9 mouse cellular contexts compared by ENCODE assay signal in genomic region chr3:118428523-118428922, GRCm38 (mm10).
DNase-seq lines count a peak whose midpoint lies in the region; ATAC-seq and TF ChIP-seq lines count a peak whose summit lies in the region.
"Had no signal": no experiment of that assay in that cellular context is flagged by ENCODE, and none has a peak within 500 bp of the region (broad histone marks: within the 10 kb centered on the region; RNA-seq: fewer than 3 reads in every experiment).

No protein-coding gene starts in this region.

- no peak for ATAC-seq in forebrain, embryonic 16.5 days
- ATAC-seq in midbrain, embryonic 14.5 days (ENCODE audit: low FRiP score, low TSS enrichment): no peak
- no peak for ATAC-seq in midbrain, embryonic 13.5 days
- ATAC-seq in liver, embryonic 14.5 days (ENCODE audit: insufficient read depth): no peak
- ATAC-seq in erythroblast, adult 5-6 weeks (replicated peaks; ENCODE audit: low FRiP score, poor library complexity, severe bottlenecking): no peak

- peaks cover 32% of the 10 kb centered on the region for H3K4me1 ChIP-seq in forebrain, embryonic 10.5 days
- H3K4me1 ChIP-seq in forebrain, embryonic 16.5 days (replicated peaks; ENCODE audit: control insufficient read depth, insufficient read depth, low read length): peaks cover 11% of the 10 kb centered on the region
- H3K4me1 ChIP-seq in midbrain, embryonic 14.5 days (ENCODE audit: control insufficient read depth, insufficient read depth, low read length): peaks cover 11% of the 10 kb centered on the region; the same call in 1 of the 2 replicates
- H3K4me1 ChIP-seq in midbrain, embryonic 13.5 days (replicated peaks): peaks cover 15% of the 10 kb centered on the region
- H3K4me1 ChIP-seq in liver, embryonic 14.5 days (replicated peaks; ENCODE audit: control insufficient read depth in 2 of 2, insufficient read depth in 2 of 2, low read length in 1 of 2): no peaks in the 10 kb centered on the region

- no peak overlapping the region for H3K9ac ChIP-seq in forebrain, embryonic 16.5 days (replicated peaks; ENCODE audit: low read depth, low read length)
- no peak overlapping the region for H3K9ac ChIP-seq in midbrain, embryonic 14.5 days (replicated peaks; ENCODE audit: low read length)
- H3K9ac ChIP-seq in midbrain, embryonic 13.5 days (replicated peaks): no peak overlapping the region
- no peak overlapping the region for H3K9ac ChIP-seq in liver, embryonic 14.5 days (replicated peaks)
- H3K9ac ChIP-seq: hindbrain, embryonic 15.5 days had no signal

- H3K36me3 ChIP-seq in forebrain, embryonic 10.5 days (replicated peaks): no peaks in the 10 kb centered on the region
- H3K36me3 ChIP-seq in forebrain, embryonic 16.5 days (ENCODE audit: control insufficient read depth, insufficient read depth): no peaks in the 10 kb centered on the region
- H3K36me3 ChIP-seq in midbrain, embryonic 14.5 days (ENCODE audit: control insufficient read depth, insufficient read depth, low read length): no peaks in the 10 kb centered on the region
- H3K36me3 ChIP-seq in midbrain, embryonic 13.5 days: no peaks in the 10 kb centered on the region
- no peaks in the 10 kb centered on the region for H3K36me3 ChIP-seq in liver, embryonic 14.5 days (replicated peaks; ENCODE audit: control insufficient read depth, insufficient read depth, low read depth)
- H3K36me3 ChIP-seq: hindbrain, embryonic 15.5 days had no signal

- WGBS in forebrain, embryonic 10.5 days: 8% methylated on average over 5 of the region's 5 CpGs
- under 1% methylated on average over 5 of the region's 5 CpGs for WGBS in forebrain, embryonic 16.5 days
- WGBS in midbrain, embryonic 14.5 days: 4% methylated on average over 5 of the region's 5 CpGs
- 5% methylated on average over 5 of the region's 5 CpGs for WGBS in midbrain, embryonic 13.5 days
- 1% methylated on average over 5 of the region's 5 CpGs for WGBS in liver, embryonic 14.5 days (ENCODE audit: insufficient replicate concordance)

- no peak overlapping the region for H3K27ac ChIP-seq in forebrain, embryonic 10.5 days
- no peak overlapping the region for H3K27ac ChIP-seq in forebrain, embryonic 16.5 days (ENCODE audit: low read length)
- no peak overlapping the region for H3K27ac ChIP-seq in midbrain, embryonic 14.5 days (replicated peaks; ENCODE audit: low read depth, low read length)
- no peak overlapping the region for H3K27ac ChIP-seq in midbrain, embryonic 13.5 days
- H3K27ac ChIP-seq in liver, embryonic 14.5 days: no peak overlapping the region
- H3K27ac ChIP-seq: hindbrain, embryonic 15.5 days had no signal

- no peak overlapping the region for H3K4me3 ChIP-seq in forebrain, embryonic 10.5 days
- H3K4me3 ChIP-seq in forebrain, embryonic 16.5 days (replicated peaks; ENCODE audit: low read length): no peak overlapping the region
- no peak overlapping the region for H3K4me3 ChIP-seq in midbrain, embryonic 14.5 days (replicated peaks; ENCODE audit: low read depth, low read length)
- no peak overlapping the region for H3K4me3 ChIP-seq in midbrain, embryonic 13.5 days (replicated peaks)
- H3K4me3 ChIP-seq in liver, embryonic 14.5 days (ENCODE audit: insufficient read depth in 1 of 2, low read depth in 2 of 2, low read length in 2 of 2): no peak overlapping the region
- H3K4me3 ChIP-seq: hindbrain, embryonic 15.5 days had no signal

- H3K9me3 ChIP-seq in forebrain, embryonic 10.5 days: no peaks in the 10 kb centered on the region
- H3K9me3 ChIP-seq in forebrain, embryonic 16.5 days (ENCODE audit: control insufficient read depth, low read length): no peaks in the 10 kb centered on the region
- H3K9me3 ChIP-seq in midbrain, embryonic 14.5 days (ENCODE audit: control insufficient read depth, low read length): no peaks in the 10 kb centered on the region
- no peaks in the 10 kb centered on the region for H3K9me3 ChIP-seq in midbrain, embryonic 13.5 days
- no peaks in the 10 kb centered on the region for H3K9me3 ChIP-seq in liver, embryonic 14.5 days (ENCODE audit: control insufficient read depth, low read length)
- H3K9me3 ChIP-seq: hindbrain, embryonic 15.5 days had no signal

- H3K27me3 ChIP-seq in forebrain, embryonic 10.5 days (ENCODE audit: poor library complexity, severe bottlenecking): peaks cover 79% of the 10 kb centered on the region
- no peaks in the 10 kb centered on the region for H3K27me3 ChIP-seq in forebrain, embryonic 16.5 days (replicated peaks; ENCODE audit: control insufficient read depth, insufficient read depth, low read length)
- no peaks in the 10 kb centered on the region for H3K27me3 ChIP-seq in midbrain, embryonic 14.5 days (ENCODE audit: control insufficient read depth, insufficient read depth, low read length)
- H3K27me3 ChIP-seq in midbrain, embryonic 13.5 days: peaks cover 30% of the 10 kb centered on the region
- peaks cover 8% of the 10 kb centered on the region for H3K27me3 ChIP-seq in liver, embryonic 14.5 days (ENCODE audit: control insufficient read depth, insufficient read depth, low read length)

- peak; percentile 57 for TF ChIP-seq CTCF in liver, embryonic 14.5 days (IDR thresholded peaks at IDR 0.05; ENCODE audit: low read depth)

- no peak overlapping the region for H3K4me2 ChIP-seq in forebrain, embryonic 16.5 days (ENCODE audit: low read length)
- no peak overlapping the region for H3K4me2 ChIP-seq in midbrain, embryonic 14.5 days (ENCODE audit: low read length)
- H3K4me2 ChIP-seq in midbrain, embryonic 13.5 days (replicated peaks): no peak overlapping the region
- H3K4me2 ChIP-seq in liver, embryonic 14.5 days (ENCODE audit: low read depth): no peak overlapping the region
- H3K4me2 ChIP-seq: hindbrain, embryonic 15.5 days had no signal

- TF ChIP-seq EP300 in liver, embryonic 14.5 days (IDR thresholded peaks at IDR 0.05; ENCODE audit: low read depth): no peak

- DNase-seq in forebrain, embryonic 10.5 days (ENCODE audit: extremely low spot score, low spot score): peak; percentile 35
- peak; percentile 91 for DNase-seq in midbrain, embryonic 14.5 days
- DNase-seq in cerebellum, adult 9-10 months: peak; percentile 65
- DNase-seq in hindlimb bud, embryonic 11.5 days (ENCODE audit: extremely low spot score, low read depth, low spot score): peak; percentile 61
- DNase-seq in liver, embryonic 14.5 days (ENCODE audit: low read depth in 3 of 3, low spot score in 3 of 3): no peak

Comparison
In these comparisons a context has a peak if more than half of its experiments do, and no peak if none do; other contexts are left out.
1. DNase-seq: peak in forebrain, embryonic 10.5 days (single experiment), midbrain, embryonic 14.5 days (single experiment), cerebellum, adult 9-10 months (single experiment) and hindlimb bud, embryonic 11.5 days (single experiment); none in liver, embryonic 14.5 days (0 of 3).